Mouse (Mus musculus) cerebellum, adult 18-20 months (tissue): ENCODE results near the gene Apon.
"Not testable (repeated sequence)": the region's sequence is repeated elsewhere in the genome, so short reads cannot be mapped to it uniquely, and the experiment has no call there.

Experiments used
- DNase-seq, 2 experiments: peaks; one replicate each; pipeline ENCODE4 v3.0.0; 2021

The Apon gene

GRCm38 (mm10) chr10:128253677-128254255 lies at the start of gene Apon:
Gene Apon, plus strand, starts transcription at chr10:128254096.
- DNase-seq = no peak

GRCm38 (mm10) chr10:128204941-128205340 lies 49.0 kb upstream of the Apon start:
- DNase-seq = no peak

DNA sequence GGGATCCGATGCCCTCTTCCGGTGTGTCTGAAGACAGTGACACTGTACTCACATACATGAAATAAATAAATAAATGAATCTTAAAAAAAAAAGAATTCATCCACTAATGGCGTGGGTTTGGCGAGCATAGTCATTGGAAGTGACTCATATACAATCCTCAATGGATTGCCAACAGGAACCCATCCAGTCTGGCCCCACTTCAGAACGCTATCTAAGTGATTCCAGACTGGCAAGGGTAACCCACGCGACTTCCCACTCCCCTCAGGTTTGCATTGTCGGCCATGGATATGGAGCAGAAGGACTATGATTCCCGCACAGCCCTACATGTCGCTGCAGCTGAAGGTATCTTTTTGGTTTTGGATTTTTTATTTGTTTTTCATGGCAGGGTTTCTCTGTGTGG lies 45.6 kb upstream of the Apon start:
- DNase-seq = no peak

GRCm38 (mm10) chr10:128209311-128210009 lies 44.4 kb upstream of the Apon start:
- no peak for DNase-seq

DNA sequence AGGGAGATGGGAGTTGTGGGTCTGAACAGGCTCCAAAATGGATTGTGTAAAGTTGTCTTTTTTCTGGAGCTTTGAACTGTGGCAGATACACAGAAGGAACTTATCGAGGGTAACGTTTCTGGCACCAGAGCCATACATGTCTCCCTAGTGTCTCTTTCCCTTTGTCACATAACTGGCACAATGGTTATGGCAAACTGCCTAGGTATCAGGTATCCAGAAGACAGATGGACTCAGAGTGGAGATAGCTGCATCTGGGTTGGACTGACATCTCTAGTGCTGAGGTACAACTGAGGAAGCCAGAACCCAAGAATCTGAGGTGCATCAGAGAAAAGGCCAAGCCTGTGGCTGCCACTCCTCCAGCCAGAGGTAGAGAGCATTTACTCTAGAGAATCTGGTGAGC lies 43.8 kb upstream of the Apon start:
- DNase-seq = no peak

DNA sequence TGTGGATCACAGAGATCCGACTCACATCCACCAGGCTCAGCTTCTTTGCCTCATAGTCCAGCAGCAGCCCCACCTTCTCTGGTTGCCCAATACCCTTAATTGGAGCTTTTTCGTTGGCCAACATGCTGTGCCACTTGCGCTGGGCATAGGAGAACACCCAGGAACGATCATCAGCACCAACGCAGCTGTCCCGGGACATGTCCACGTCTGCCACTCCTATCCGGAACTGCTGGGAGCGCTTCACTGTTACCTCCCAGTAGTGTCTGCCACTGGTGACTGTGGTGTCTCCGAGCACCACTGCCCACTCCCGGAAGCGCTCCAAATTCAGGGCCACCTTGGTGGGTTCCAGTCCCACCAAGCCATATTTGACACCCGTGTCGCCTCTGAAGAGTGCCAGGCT lies 42.9 kb upstream of the Apon start:
- DNase-seq = peak in 1 of 2 experiments; percentile 32

GRCm38 (mm10) chr10:128211390-128212108 lies 42.3 kb upstream of the Apon start, which contains the start of gene Spryd4:
Gene Spryd4, minus strand, starts transcription at chr10:128211807.
- DNase-seq = peak; percentile 90 to 93

GRCm38 (mm10) chr10:128212148-128212547 lies 41.7 kb upstream of the Apon start:
- no peak for DNase-seq

GRCm38 (mm10) chr10:128212871-128213323 lies 41.0 kb upstream of the Apon start:
- DNase-seq = peak; percentile 80 to 82

DNA sequence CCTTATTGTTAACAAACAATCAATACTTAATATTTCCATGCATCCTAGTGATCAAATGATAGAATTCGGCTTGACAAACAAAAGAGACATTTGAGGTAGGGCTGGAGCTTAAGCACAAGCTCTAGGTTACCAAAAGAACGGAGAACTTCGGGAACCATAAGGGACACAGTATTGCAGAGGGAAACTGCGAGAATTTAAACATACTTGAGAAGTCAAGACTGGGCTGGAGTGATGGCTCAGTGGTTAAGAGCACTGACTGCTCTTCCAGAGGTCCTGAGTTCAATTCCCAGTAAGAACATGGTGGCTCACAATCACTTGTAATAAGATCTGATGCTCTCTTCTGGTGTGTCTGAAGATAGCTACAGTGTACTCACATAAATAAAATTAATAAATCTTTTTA lies 39.8 kb upstream of the Apon start:
- DNase-seq = not testable (repeated sequence)

DNA sequence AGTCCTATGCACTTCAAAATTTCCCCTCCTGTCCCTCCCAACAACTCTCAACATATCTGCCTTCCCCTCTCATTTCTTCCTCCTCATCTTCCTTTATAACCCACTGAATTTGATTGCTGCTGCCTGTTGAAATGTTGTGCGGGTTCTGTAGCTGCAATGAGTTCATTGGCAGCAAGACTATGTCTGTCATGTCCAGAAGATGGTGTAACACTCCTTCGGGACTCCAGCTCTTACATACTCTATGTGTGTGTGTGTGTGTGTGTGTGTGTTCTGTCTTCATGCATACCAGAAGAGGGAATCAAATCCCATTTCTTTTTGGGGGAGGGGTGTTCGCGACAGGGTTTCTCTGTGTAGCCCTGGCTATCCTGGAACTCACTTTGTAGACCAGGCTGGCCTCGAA lies 38.9 kb upstream of the Apon start:
- no peak for DNase-seq

- DNase-seq = no peak
These were observed 35.3 kb upstream of the Apon start for GRCm38 (mm10) chr10:128218387-128219117.

GRCm38 (mm10) chr10:128221533-128222286 lies 32.2 kb upstream of the Apon start:
- DNase-seq = no peak

DNA sequence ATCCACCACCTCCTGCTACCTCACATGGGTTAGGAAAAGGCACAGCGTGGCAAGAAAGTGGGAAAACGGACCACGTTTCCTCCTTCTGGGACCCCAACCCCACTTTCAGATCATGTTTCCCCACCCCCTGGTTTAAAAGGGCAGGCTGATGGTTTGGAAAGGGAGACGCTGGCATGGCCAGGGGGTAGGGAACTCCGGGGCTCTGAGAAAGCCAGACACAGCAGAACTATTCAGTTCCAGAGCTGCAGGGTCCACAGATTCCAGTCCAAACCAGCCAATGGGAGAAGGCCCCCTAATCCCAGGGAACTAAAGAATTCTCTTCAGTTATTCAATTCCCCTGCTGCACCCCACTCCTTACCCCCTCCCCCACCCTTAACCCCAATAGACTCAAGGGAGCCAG lies 28.8 kb upstream of the Apon start:
- no peak for DNase-seq

GRCm38 (mm10) chr10:128225538-128225937 lies 28.4 kb upstream of the Apon start, which contains the start of gene Mip:
Gene Mip, plus strand, starts transcription at chr10:128225838.
- DNase-seq = no peak

GRCm38 (mm10) chr10:128227592-128227991 lies 26.3 kb upstream of the Apon start:
- DNase-seq = no peak

DNA sequence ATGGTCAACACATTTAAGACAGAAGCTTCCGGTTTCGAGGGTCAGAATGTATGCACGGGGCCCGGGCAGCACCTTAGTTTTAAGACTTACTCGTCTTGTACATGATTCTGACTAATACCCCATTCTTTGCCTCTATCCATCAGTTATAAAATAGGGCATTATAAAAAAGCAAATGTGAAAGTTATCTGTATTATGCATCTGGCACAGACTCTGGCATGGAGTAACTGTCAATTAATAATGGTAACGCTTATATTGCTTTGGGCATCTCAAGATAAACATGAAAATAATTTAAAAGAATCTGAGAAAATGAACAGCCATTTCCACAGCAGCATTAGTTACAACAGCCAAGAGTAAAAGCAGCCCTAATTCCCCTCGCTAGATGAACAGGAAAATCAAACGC lies 25.9 kb upstream of the Apon start:
- no peak for DNase-seq

GRCm38 (mm10) chr10:128230582-128230981 lies 23.3 kb upstream of the Apon start:
- DNase-seq = no peak

DNA sequence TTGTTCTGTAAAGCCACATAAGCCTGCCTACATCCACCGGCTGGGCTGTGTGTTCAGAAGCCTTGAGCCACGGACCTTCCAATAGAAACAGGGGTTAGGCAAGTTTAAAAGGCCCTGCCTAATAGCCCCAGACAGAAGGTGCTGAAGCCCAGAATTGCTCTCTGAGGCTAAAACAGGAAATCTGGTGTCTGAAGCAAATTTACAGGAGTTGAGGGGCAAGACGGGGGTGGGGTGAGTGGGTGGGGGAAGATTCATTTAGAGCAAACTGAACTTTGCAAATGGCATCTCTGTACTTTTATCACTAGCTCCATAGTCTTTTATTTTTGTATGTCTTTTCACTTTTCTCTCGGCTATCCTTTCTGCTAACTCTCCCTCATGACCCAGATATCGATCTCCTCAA lies 22.8 kb upstream of the Apon start:
- no peak for DNase-seq

DNA sequence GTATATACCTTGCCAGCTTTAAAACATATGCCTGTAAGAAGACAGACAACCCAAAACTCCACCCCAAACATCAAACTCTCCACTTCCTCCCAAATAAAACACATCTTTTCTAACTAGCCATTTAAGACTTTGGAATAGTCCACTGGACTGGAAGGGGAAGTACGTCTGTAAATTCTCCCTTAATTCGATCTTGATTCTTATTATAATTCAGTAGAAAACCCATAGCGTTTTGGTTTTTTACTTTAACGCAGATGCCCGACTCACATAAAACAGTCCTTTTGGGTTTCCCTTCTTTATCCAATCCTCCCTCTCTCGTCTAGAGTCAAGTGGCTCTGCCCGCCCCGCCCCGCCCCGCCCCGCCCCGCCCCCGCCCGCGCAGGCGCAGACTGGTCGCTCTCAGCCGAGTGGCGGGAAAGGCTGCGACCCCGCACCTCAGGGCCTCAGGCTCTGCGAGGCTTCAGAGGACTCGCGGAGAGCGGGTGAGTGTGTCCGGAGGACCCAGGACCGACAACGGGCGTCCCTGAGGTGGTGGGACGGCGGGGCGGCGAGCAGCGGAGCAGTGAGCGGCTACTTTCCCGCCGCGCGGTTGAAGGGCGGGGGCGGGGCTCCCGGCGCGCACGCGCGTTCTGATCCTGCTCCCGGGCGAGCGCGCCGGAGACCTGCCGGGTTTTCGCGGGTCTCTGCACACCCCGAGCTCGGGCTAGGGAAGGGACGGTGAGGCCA lies 22.0 kb upstream of the Apon start, which contains the start of gene Timeless:
TSS of gene Timeless (plus strand) at position 369 of the 723 bp plus-strand sequence.
- DNase-seq = peak; percentile 83 to 95

GRCm38 (mm10) chr10:128232420-128232985 lies 21.4 kb upstream of the Apon start:
- DNase-seq = peak; percentile 68 to 79
